Mouse (Mus musculus): ENCODE data around the gene Patz1.

GRCm38 (mm10) chr11:3247387-3247786, 41.3 kb upstream of the Patz1 start:
- TF ChIP-seq CTCF (conservative IDR thresholded peaks at IDR 0.05; ENCODE audit: low read length) (no peak), POU5F1 (IDR thresholded peaks at IDR 0.05; ENCODE audit: borderline replicate concordance, low read length) (no peak), NANOG (IDR thresholded peaks at IDR 0.05; ENCODE audit: borderline replicate concordance, low read length) (no peak)
